Mouse (Mus musculus) layer of hippocampus, adult 2 months (tissue): ENCODE data around the gene Baz2b. TPM values are rescaled to one million over a fixed set of nuclear protein-coding genes. Genes with fewer than 3 reads are reported as not detected.

Experiments
- DNase-seq, 2 experiments: peaks; one replicate each; pipeline ENCODE4 v3.0.0; 2022; ENCODE audit warnings: low spot score in 2 of 2
- H3K27ac ChIP-seq: fragments of 200-600 bp; 2 replicates; pipeline ENCODE4 v1.8.1; 2022
- H3K4me3 ChIP-seq: fragments of 200-600 bp; 2 replicates; pipeline ENCODE4 v1.8.1; 2022; ENCODE audit warnings: mild to moderate bottlenecking
- CTCF ChIP-seq: fragments of 200-600 bp; conservative IDR thresholded peaks from 2 replicates; pipeline ENCODE4 v1.8.1; 2022; ENCODE audit warnings: antibody characterized with exemption, mild to moderate bottlenecking, moderate library complexity
- total RNA-seq, 2 experiments: library from RNA; stranded (reverse); gene quantifications; 2 replicates each; pipeline ENCODE4 v1.2.3; 2021

Baz2b gene
- total RNA-seq, 2 experiments from 2014 or later: 57.7 to 59.2 TPM

DNA sequence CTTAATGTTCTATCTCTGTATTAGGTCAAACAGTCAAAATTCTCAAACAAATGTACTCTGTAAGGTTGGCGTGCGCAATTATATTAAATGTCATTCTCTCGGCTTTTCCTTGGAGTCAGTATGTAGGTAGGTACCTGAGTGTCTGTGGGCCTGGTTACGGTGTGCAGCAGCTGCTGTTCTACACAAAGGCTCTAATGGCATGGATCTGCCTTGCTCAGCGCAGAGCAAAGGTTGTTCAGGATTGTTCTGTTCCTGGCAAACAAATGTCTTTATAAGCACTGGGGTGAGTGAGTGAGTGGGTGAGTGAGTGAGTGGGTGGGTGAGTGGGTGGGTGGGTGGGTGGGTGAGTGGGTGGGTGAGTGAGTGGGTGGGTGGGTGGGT, 206.0 kb downstream of the Baz2b start:
- no peak for TF ChIP-seq CTCF
- no peak overlapping the region for H3K27ac ChIP-seq
- DNase-seq: no peak
- H3K4me3 ChIP-seq: no peak overlapping the region

DNA sequence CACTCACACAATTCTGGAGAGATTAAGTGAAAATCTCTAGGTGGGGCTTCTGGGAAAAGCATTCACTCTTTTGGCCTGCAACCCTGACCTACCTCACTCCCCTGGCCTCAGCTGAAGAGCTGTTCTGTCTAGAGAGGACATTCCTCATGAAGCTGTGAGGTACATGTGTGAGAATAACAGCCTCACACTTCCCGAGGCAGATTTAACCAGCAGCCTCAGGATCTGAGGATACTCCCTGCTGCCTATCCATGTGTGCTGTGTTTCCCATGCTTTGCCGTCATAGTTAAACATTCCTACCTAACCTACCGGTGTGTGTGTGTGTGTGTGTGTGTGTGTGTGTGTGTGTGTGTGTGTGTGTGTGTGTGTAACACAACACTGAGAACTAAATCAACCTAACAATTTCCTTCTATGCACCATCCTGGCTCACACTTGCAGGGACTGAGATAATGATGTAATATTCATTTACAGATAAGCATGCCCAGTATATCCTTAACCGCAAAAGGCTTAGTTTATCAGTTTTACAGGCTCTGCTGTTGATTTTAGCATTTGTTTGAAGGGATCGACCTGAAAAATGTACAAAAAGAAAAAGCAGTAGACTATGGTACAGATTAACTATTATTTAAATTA, 206.5 kb downstream of the Baz2b start:
- no peak for TF ChIP-seq CTCF
- no peak for DNase-seq

DNA sequence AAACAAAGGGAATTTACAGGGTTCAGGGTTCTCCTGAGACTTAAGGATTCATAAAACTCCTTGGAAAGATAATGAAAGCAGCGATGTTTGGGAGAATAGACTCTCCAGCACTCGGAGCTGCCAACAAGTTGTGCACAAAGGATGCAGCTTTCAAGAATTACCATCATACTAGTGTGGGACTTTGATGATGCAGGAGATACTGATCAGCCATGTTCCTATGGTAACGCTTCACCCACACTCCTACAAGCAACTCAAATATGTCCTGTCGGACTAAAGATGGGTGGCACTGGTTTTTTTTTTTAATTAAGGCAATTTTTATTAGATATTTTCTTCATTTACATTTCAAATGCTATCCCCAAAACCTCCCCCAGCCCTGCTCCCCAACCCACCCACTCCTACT, 209.4 kb downstream of the Baz2b start:
- Histone ChIP-seq H3K27ac (no peak overlapping the region), H3K4me3 (no peak overlapping the region)
- peak in 1 of 2 experiments; percentile 18 for DNase-seq
- TF ChIP-seq CTCF: no peak

More for the DNA sequence above, 206.5 kb downstream of the Baz2b start:
- Histone ChIP-seq H3K4me3 (no peak overlapping the region), H3K27ac (no peak overlapping the region)

DNA sequence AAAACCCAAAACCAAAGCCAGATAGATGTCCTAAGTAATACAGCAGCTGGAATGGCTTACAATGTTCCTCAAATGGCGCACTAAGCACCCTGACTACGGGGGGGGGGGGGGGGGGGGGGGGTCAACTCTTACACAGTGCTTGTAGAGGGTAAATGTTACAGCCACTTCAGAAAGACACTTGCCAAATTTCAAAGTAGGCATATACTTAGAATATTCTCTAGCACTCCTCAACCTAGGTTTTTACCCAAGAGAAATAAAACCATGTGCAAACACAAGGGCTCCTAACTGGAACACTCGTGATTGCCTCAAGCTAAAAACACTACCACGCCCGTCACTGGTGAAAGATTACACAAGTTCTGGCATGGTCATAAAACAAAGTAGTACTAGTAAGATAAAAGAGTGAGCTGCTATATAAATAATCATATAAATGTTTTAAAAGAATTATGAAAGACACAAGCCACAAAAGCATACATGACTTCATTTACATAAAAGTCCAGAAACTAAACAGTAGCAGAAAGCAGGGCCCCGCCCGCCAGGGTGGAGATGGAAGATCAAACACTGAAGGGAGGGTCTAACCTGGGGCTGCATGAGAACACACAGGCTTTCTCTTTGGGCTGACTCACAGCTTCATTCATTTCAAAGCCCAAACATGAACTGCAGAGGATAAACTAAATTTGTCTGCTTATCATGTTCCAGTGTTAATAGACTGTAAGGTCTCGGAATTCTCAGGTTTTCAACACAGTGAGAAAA, 212.0 kb downstream of the Baz2b start:
- no peak overlapping the region for H3K27ac ChIP-seq
- TF ChIP-seq CTCF: no peak
- no peak for DNase-seq
- no peak overlapping the region for H3K4me3 ChIP-seq

DNA sequence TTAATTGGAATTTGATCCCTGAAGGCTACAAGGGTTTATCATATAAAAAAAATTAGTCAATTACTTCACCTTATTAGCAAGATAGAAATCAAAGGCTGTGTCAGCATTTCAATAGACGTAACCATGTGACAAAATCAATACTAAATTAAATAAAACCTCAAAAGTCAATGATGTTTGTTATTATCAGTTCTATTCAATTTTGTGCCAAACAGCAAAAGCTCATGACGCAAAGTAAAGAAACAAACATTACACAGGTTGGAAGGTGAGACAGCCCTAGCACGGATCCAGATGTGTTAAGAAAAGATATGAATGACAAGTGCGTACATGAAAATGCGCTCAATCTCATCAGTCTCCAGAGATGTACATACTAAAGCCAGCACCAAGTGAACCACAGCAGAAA, 212.7 kb downstream of the Baz2b start:
- TF ChIP-seq CTCF: no peak
- Histone ChIP-seq H3K4me3 (no peak overlapping the region), H3K27ac (no peak overlapping the region)
- no peak for DNase-seq

DNA sequence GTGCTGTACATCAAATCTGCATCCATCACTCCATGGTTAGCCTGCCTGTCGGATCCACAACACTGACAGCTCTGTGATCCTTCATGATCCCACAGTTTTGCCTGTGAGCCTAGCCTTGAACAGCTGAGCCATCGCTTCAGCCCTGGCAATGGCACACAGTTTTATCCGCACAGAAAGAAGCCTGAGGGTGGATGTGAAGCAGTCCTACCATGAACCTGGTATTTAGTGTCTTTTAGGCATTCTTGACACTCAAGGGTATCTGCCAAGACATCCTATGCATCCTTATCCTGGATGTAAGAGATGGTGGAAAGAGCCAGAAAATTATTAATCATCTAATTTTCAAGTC, 216.5 kb downstream of the Baz2b start:
- no peak overlapping the region for H3K4me3 ChIP-seq
- no peak for TF ChIP-seq CTCF
- no peak for DNase-seq
- H3K27ac ChIP-seq: no peak overlapping the region

DNA sequence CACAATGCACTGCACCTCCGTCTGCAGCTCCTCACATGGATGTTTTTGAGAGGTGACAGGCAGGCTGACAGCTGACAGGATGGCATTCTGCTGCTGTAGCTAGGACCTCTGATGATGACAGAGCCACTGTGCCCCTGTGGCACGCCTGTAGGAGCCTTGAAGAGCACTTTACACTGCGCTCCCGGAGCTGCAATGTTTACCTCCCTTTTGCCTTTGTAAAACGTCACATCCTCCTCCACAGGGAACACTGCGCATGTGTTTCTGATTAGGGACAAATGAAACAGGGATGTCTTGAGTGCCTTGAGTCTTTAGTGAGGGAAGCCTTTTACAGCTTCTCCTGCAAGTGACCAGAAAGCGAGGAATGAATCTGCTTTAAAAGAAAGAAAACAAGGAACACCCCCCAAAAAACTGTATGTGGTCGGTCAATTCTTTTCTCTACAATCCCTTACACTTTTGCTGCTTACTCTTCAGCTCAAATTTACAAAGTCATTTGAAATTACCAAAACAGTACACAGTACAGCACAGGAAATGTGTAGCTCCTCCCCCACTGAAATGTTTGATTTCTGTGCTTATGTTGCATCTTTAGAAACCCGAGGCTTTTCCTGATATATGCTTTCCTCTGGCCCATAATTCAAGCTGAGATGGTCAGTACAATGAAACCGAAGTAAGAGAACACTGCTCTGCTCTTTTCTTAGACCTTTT, 217.0 kb downstream of the Baz2b start:
- H3K4me3 ChIP-seq: no peak overlapping the region
- H3K27ac ChIP-seq: no peak overlapping the region
- TF ChIP-seq CTCF: no peak
- no peak for DNase-seq

DNA sequence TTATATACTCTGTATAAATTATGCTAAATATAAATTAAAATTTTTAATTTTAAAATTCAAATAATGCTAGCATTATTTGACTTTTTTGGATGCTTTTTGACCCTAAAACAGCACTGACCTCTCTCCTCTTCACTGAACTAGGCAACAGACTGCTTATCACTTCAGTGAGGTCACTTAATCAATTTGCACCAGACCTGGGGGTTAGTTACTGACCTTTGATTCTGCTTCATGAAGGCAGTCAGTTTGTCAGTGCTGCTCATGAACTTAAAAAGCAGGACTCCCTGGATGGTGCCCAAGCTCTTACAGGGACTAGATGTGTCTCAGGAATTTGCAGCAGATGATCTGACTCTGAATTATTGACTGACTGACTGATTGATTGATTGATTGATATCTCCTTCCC, 217.9 kb downstream of the Baz2b start:
- Histone ChIP-seq H3K4me3 (no peak overlapping the region), H3K27ac (no peak overlapping the region)
- no peak for TF ChIP-seq CTCF
- no peak for DNase-seq

DNA sequence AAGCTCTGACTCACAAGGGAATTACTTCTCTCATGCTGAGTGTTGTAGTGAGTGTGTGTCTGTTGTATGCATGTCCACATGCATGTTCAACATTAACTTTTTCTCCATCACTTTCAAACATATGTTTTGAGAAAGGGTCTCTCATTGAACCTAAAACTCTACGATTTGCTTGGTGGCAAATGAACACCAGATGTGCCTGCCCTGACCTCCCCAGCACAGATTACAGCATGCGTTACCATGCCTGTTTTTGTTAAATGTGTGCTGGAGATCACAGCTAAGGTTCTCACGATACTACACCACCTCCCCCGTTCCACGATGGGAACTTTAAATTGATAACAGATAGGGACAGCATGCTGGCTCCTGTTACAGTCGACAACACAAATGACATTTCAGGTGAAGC, 222.1 kb downstream of the Baz2b start:
- DNase-seq: no peak

DNA sequence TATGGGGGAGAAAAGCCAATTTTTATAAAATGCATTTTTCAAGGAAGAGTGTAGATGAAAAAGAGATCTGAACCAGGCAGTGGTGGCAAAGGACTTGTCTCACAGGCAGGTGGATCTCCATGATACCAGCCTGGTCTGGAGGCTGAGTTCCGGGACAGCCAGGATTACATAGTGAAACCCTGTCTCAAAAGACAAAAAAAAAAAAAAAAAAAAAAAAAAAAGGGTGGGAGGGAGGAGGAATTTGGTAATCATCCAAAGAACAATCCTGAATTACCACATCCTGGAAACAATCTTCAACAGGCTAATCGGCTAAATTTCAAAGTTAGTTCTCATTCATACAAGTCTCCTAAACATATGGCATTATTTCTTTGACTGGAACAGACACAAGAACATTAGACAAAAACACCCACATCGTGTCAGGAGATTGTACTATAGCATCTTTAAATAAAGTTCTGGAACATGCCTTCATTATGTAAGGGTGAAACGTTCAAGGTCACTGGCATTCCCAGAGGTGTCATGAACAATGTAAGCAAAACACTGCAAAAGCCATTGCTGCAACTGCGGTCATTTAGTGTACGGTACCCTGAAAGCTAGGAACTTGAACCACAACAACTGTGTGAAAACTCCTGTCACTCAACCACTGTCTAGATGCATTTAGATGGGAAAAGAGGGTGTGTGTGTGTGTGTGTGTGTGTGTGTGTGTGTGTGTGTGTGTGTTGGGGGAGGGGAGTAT, 230.0 kb downstream of the Baz2b start:
- TF ChIP-seq CTCF: no peak
- DNase-seq: no peak

More for the DNA sequence above, 222.1 kb downstream of the Baz2b start:
- TF ChIP-seq CTCF: no peak
- H3K27ac ChIP-seq: no peak overlapping the region
- no peak overlapping the region for H3K4me3 ChIP-seq

DNA sequence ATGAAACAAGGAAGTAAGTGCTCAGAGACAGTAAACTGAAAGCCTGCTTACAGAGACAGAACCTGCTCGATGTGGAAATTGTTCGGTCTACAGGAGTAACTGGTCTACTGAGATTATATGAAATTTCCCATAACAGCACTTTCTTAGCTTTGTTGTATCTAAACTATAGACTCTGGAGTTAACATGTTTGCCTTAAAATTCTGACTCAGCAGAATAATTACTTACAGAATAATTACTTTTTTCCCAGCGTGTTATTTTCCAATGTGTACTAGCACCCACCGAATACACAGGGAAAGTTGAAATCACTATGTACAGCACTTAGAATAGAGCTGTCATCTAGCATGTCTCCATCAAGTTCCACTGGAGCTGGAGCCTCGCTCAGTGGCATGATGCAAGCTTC, 233.0 kb downstream of the Baz2b start:
- no peak overlapping the region for H3K4me3 ChIP-seq
- DNase-seq: no peak
- H3K27ac ChIP-seq: no peak overlapping the region
- no peak for TF ChIP-seq CTCF

More for the DNA sequence above, 230.0 kb downstream of the Baz2b start:
- no peak overlapping the region for H3K27ac ChIP-seq
- H3K4me3 ChIP-seq: no peak overlapping the region

DNA sequence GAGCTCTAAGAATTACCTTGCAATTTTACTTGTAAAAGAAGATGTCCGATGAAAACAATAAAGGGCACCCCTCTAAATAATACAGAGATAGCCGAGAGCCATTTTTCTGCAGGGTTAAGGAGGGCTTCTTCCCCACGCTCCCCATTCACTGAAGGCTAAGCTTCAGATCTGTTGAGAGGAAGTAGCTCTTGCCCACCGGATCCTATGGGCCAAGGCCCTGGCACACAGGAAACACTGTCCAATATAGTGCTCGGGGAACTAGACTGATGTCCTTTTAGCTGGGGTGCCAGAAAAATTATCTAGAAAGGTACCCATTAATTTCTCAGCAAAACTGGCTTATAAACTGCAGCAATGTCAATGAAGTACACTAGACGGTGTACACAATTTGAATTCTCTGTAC, 233.9 kb downstream of the Baz2b start:
- Histone ChIP-seq H3K4me3 (no peak overlapping the region), H3K27ac (peak overlapping the region; percentile 28; the same call in 1 of the 2 replicates)
- no peak for TF ChIP-seq CTCF
- DNase-seq: no peak

DNA sequence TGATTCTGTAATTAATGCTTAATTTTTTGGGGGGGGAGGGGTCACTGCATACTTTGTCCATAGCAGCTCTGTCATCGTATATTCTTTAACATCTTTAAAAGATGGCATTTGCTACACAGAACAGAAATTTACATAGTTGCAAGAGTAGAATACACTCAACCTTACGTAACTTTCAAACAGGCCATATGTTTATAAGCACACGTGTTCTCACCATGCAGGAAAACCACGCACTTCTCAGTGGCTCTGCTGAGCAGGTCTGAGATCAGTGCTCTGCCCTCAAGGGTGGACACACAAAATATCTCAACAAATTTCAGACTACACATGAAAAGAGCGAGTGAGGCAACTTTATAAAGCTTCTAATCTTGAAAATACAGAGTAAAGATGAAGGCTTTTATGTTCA, 235.7 kb downstream of the Baz2b start:
- no peak for DNase-seq

More for the DNA sequence above, 235.7 kb downstream of the Baz2b start:
- TF ChIP-seq CTCF: no peak
- no peak overlapping the region for H3K27ac ChIP-seq
- H3K4me3 ChIP-seq: no peak overlapping the region
